Mouse (Mus musculus): Measurements from ENCODE around the gene Ubtfl1. TPM values are rescaled to one million over a fixed set of nuclear protein-coding genes. Genes with fewer than 3 reads are reported as not detected.
"Not testable (repeated sequence)": the region's sequence is repeated elsewhere in the genome, so short reads cannot be mapped to it uniquely, and the experiment has no call there.

Ubtfl1 gene
- total RNA-seq (2021) = not detected
- long read RNA-seq, experiment 1 = 0 reads
- long read RNA-seq, experiment 2 = 0 reads

- TF ChIP-seq CTCF (conservative IDR thresholded peaks at IDR 0.05) = no peak
- DNase-seq (ENCODE audit: low spot score in 2 of 2) = no peak
- no peak within 1 kb of the TSS for H3K4me3 ChIP-seq
- H3K27ac ChIP-seq = no peak within 1 kb of the TSS
Observed at GRCm38 (mm10) chr9:18404118-18404517, at the start of gene Ubtfl1. Gene Ubtfl1, plus strand, starts transcription at chr9:18404418.

- not testable (repeated sequence) for DNase-seq (ENCODE audit: low spot score in 2 of 2); H3K4me3 ChIP-seq; H3K27ac ChIP-seq
Observed at GRCm38 (mm10) chr9:18373026-18373425, 31.2 kb upstream of the Ubtfl1 start.

- H3K4me3 ChIP-seq = no peak overlapping the region
- no peak overlapping the region for H3K27ac ChIP-seq
- no peak for TF ChIP-seq CTCF (conservative IDR thresholded peaks at IDR 0.05)
- DNase-seq (ENCODE audit: low spot score in 2 of 2) = no peak
Observed at GRCm38 (mm10) chr9:18385782-18386181, 18.4 kb upstream of the Ubtfl1 start.

GRCm38 (mm10) chr9:18399629-18400028 is 4.6 kb upstream of the Ubtfl1 start:
- Histone ChIP-seq H3K4me3 (no peak overlapping the region), H3K27ac (no peak overlapping the region)
- DNase-seq (ENCODE audit: low spot score in 2 of 2) = no peak
- no peak for TF ChIP-seq CTCF (conservative IDR thresholded peaks at IDR 0.05)

GRCm38 (mm10) chr9:18402895-18403294 is 1.3 kb upstream of the Ubtfl1 start, which contains the start of gene Naalad2:
Gene Naalad2, minus strand, starts transcription at chr9:18402995.
- DNase-seq (ENCODE audit: low spot score in 2 of 2); H3K4me3 ChIP-seq; H3K27ac ChIP-seq: not testable (repeated sequence)

- not testable (repeated sequence) for DNase-seq (ENCODE audit: low spot score in 2 of 2); H3K27ac ChIP-seq; H3K4me3 ChIP-seq
Observed at GRCm38 (mm10) chr9:18412371-18412770, 8.2 kb downstream of the Ubtfl1 start.

GRCm38 (mm10) chr9:18430354-18430753 is 26.1 kb downstream of the Ubtfl1 start, which contains the start of gene Mbd3l2:
Gene Mbd3l2, plus strand, starts transcription at chr9:18430654.
- no peak for TF ChIP-seq CTCF (conservative IDR thresholded peaks at IDR 0.05)
- DNase-seq (ENCODE audit: low spot score in 2 of 2) = no peak
- Histone ChIP-seq H3K4me3 (no peak within 1 kb of the TSS), H3K27ac (no peak within 1 kb of the TSS)

GRCm38 (mm10) chr9:18431687-18432086 is 27.5 kb downstream of the Ubtfl1 start:
- Histone ChIP-seq H3K4me3 (no peak overlapping the region), H3K27ac (no peak overlapping the region)
- no peak for TF ChIP-seq CTCF (conservative IDR thresholded peaks at IDR 0.05)
- peak; percentile 16 to 17 for DNase-seq (ENCODE audit: low spot score in 2 of 2)

- TF ChIP-seq CTCF (conservative IDR thresholded peaks at IDR 0.05) = no peak
- H3K27ac ChIP-seq = no peak overlapping the region
- DNase-seq (ENCODE audit: low spot score in 2 of 2) = no peak
- no peak overlapping the region for H3K4me3 ChIP-seq
Observed at GRCm38 (mm10) chr9:18456520-18456919, 52.3 kb downstream of the Ubtfl1 start.

Small RNAs within 50 kb of the gene (microRNA-seq; reads per million reads assigned to microRNA genes)
- 0 reads per million in 2 experiments for gene Gm22854

Other genes starting within 250 kb of the Ubtfl1 start
- gene Chordc1, start 112.3 kb upstream of the Ubtfl1 start, total RNA-seq (2021) = 100 to 1,000 TPM; 104 to 109 TPM
- 1 to 10 TPM in 1 of 2 experiments, under 1 TPM in 1; 0.49 to 1.6 TPM for gene Naalad2, start 1.4 kb upstream of the Ubtfl1 start, total RNA-seq (2021)
- not detected for gene Mbd3l2, start 26.2 kb downstream of the Ubtfl1 start, total RNA-seq (2021)
- gene Zfp558, start 73.8 kb downstream of the Ubtfl1 start, total RNA-seq (2021) = 1 to 10 TPM; 2.1 to 2.9 TPM
- not detected for gene Mbd3l1, start 73.9 kb downstream of the Ubtfl1 start, total RNA-seq (2021)